Mouse (Mus musculus) megakaryocyte, embryonic 14.5 days (primary cell): Measurements from ENCODE around the gene 1600015I10Rik. TPM values are rescaled to one million over a fixed set of nuclear protein-coding genes. Genes with fewer than 3 reads are reported as not detected.

Experiments used
- H3K27me3 ChIP-seq: replicated peaks from 2 replicates; pipeline ENCODE3; 2012; ENCODE audit warnings: inconsistent platforms
- H3K36me3 ChIP-seq: replicated peaks from 2 replicates; pipeline ENCODE3; 2012; ENCODE audit warnings: low read length, inconsistent platforms, mixed read lengths
- H3K4me1 ChIP-seq: 2 replicates; pipeline ENCODE4 v1.6.1; 2012; ENCODE audit warnings: inconsistent platforms
- H3K4me3 ChIP-seq: replicated peaks from 2 replicates; pipeline ENCODE3; 2012; ENCODE audit warnings: moderate library complexity, mild to moderate bottlenecking, inconsistent platforms
- H3K9me3 ChIP-seq: 2 replicates; pipeline ENCODE4 v1.6.1; 2012; ENCODE audit warnings: inconsistent platforms
- FLI1 ChIP-seq: IDR thresholded peaks from 2 replicates; pipeline ENCODE4 v1.6.1; 2012; ENCODE audit warnings: low read length, inconsistent platforms, mixed read lengths
- GATA1 ChIP-seq: IDR thresholded peaks from 3 replicates; pipeline ENCODE4 v1.6.1; 2012; ENCODE audit warnings: mixed read lengths, low read length, inconsistent platforms, borderline replicate concordance
- polyA plus RNA-seq: library from polyadenylated mRNA; stranded (reverse); fragments of >175 nt; gene quantifications from 2 replicates; pipeline ENCODE4 v1.2.3, GENCODE M21; 2012; ENCODE audit warnings: low replicate concordance; ENCODE audit not compliant: insufficient read depth

1600015I10Rik gene
- polyA plus RNA-seq, 1 experiment: not detected

- no peak for TF ChIP-seq FLI1
- TF ChIP-seq GATA1: no peak
These were observed 20.5 kb upstream of the 1600015I10Rik start for GRCm38 (mm10) chr6:48909229-48909628.

DNA sequence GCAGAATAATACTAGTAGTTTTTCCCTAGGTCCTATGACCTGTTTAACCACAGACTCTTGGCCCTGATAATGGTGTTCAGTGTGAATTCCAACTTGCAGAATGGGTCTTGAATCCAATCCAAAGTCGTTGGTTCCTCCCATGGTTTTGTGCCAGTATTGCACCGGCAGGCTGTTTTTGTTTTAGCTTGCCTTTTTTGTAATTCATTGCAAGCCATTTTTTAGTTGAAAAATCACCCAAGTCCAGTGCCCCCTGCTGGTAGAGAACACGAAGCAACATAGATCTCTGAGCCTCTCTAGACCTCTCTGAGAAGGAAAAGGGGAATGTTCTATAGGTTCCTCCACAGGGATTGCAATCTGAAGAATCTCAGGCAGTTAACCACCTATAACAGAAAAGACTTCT lies 17.7 kb upstream of the 1600015I10Rik start:
- Histone ChIP-seq H3K27me3 (peaks cover 29% of the 10 kb centered on the region), H3K4me3 (no peak overlapping the region), H3K4me1 (peaks cover 9% of the 10 kb centered on the region; the same call in 1 of the 2 replicates), H3K36me3 (no peaks in the 10 kb centered on the region), H3K9me3 (no peaks in the 10 kb centered on the region)
- TF ChIP-seq GATA1 (no peak), FLI1 (no peak)

More at GRCm38 (mm10) chr6:48909229-48909628, 20.5 kb upstream of the 1600015I10Rik start:
- H3K4me1 ChIP-seq: 0 out of 2 replicates have a peak, but pooled peaks cover 5% of the 10 kb centered on the region
- peaks cover 26% of the 10 kb centered on the region for H3K27me3 ChIP-seq
- H3K36me3 ChIP-seq: no peaks in the 10 kb centered on the region
- H3K4me3 ChIP-seq: no peak overlapping the region
- H3K9me3 ChIP-seq: no peaks in the 10 kb centered on the region

DNA sequence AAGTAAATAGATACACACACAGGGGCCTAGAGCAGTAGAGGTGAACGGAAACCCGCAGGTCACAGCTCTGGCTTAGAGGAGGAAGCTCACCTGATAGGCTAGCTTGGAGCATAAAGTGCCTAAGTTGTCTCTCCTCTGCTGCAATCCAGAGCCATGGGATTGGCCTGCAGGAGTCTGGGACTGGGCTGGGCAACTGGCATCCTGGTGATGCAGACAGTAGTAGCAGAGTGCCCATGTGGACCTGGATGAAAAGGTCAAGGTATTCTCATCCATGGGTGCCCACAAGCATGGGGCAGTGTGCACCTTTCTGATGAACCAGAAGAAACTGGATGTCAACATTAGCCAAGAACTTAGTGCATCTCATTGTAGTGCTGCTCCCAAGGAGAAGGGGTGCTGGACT lies 16.1 kb upstream of the 1600015I10Rik start:
- Histone ChIP-seq H3K36me3 (no peaks in the 10 kb centered on the region), H3K4me3 (no peak overlapping the region), H3K27me3 (peaks cover 29% of the 10 kb centered on the region), H3K4me1 (peaks cover 9% of the 10 kb centered on the region; the same call in 1 of the 2 replicates), H3K9me3 (no peaks in the 10 kb centered on the region)
- no peak for TF ChIP-seq FLI1
- no peak for TF ChIP-seq GATA1

DNA sequence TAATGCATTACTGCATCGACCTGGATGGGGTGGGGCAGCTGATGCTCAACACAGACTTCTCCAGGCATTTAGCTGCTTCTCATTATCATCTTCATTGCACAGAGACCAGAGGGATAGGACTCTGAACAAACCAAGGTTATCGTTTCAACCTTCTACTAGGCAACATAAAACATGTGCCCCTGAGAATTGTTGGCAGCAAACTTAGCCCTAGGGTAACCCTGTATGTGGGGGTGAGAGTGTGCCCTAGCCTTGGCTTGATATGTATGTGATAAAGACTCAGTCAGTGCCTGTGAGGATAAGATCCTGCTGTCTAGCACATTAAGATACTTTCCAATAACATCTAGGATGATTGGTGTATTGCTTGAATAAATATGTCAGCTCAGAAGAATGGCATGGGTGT lies 19.9 kb downstream of the 1600015I10Rik start:
- peaks cover 9% of the 10 kb centered on the region for H3K27me3 ChIP-seq
- H3K4me3 ChIP-seq: no peak overlapping the region
- no peaks in the 10 kb centered on the region for H3K4me1 ChIP-seq
- peaks cover 14% of the 10 kb centered on the region for H3K9me3 ChIP-seq
- TF ChIP-seq FLI1: no peak
- no peak for TF ChIP-seq GATA1
- no peaks in the 10 kb centered on the region for H3K36me3 ChIP-seq

- Histone ChIP-seq H3K27me3 (peaks cover 13% of the 10 kb centered on the region), H3K4me1 (no peaks in the 10 kb centered on the region)
- no peak for TF ChIP-seq GATA1
- TF ChIP-seq FLI1: no peak
These were observed 21.0 kb downstream of the 1600015I10Rik start for GRCm38 (mm10) chr6:48950676-48951075.

GRCm38 (mm10) chr6:48951630-48952029 lies 21.9 kb downstream of the 1600015I10Rik start:
- H3K9me3 ChIP-seq: peaks cover 3% of the 10 kb centered on the region; the same call in 1 of the 2 replicates
- peaks cover 14% of the 10 kb centered on the region for H3K27me3 ChIP-seq
- no peaks in the 10 kb centered on the region for H3K4me1 ChIP-seq
- H3K36me3 ChIP-seq: no peaks in the 10 kb centered on the region
- H3K4me3 ChIP-seq: no peak overlapping the region
- TF ChIP-seq GATA1: no peak
- TF ChIP-seq FLI1: no peak

More at GRCm38 (mm10) chr6:48950676-48951075, 21.0 kb downstream of the 1600015I10Rik start:
- Histone ChIP-seq H3K4me3 (no peak overlapping the region), H3K9me3 (peaks cover 5% of the 10 kb centered on the region; the same call in 1 of the 2 replicates), H3K36me3 (no peaks in the 10 kb centered on the region)

- H3K4me1 ChIP-seq: no peaks in the 10 kb centered on the region
These were observed 23.5 kb downstream of the 1600015I10Rik start for GRCm38 (mm10) chr6:48953220-48953619.

DNA sequence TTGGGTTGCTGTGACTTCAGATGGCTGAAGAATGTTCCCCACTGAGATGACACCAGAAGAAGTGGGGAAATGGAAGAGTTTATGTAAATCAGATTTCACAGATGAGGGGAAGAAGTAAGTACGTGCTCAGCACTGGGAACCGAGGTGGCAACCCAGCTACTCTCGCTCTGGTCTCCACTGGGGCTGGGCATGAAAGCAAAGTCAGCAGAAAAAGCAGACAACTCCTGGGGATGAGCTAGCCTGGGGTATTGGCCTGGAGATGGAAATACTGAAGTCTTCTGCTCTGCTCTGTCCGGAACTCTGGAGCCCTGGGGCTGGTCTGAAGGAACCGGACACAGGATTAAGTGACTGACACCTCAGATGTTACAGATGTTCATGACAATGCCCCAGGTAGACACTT lies 24.5 kb downstream of the 1600015I10Rik start:
- H3K36me3 ChIP-seq: no peaks in the 10 kb centered on the region
- no peak for TF ChIP-seq FLI1
- no peak for TF ChIP-seq GATA1

More at GRCm38 (mm10) chr6:48953220-48953619, 23.5 kb downstream of the 1600015I10Rik start:
- Histone ChIP-seq H3K4me3 (no peak overlapping the region), H3K36me3 (no peaks in the 10 kb centered on the region), H3K27me3 (peaks cover 18% of the 10 kb centered on the region), H3K9me3 (no peaks in the 10 kb centered on the region)
- TF ChIP-seq FLI1 (no peak), GATA1 (no peak)

GRCm38 (mm10) chr6:48954946-48955345 lies 25.3 kb downstream of the 1600015I10Rik start:
- Histone ChIP-seq H3K4me1 (no peaks in the 10 kb centered on the region), H3K9me3 (no peaks in the 10 kb centered on the region), H3K4me3 (no peak overlapping the region), H3K27me3 (peaks cover 18% of the 10 kb centered on the region), H3K36me3 (no peaks in the 10 kb centered on the region)
- TF ChIP-seq GATA1 (no peak), FLI1 (no peak)

More for the DNA sequence above, 24.5 kb downstream of the 1600015I10Rik start:
- H3K4me1 ChIP-seq: no peaks in the 10 kb centered on the region
- peaks cover 18% of the 10 kb centered on the region for H3K27me3 ChIP-seq
- no peak overlapping the region for H3K4me3 ChIP-seq
- no peaks in the 10 kb centered on the region for H3K9me3 ChIP-seq

- Histone ChIP-seq H3K9me3 (no peaks in the 10 kb centered on the region), H3K4me3 (no peak overlapping the region), H3K27me3 (peaks cover 21% of the 10 kb centered on the region), H3K4me1 (no peaks in the 10 kb centered on the region), H3K36me3 (no peaks in the 10 kb centered on the region)
- TF ChIP-seq FLI1 (no peak), GATA1 (no peak)
These were observed 27.1 kb downstream of the 1600015I10Rik start for GRCm38 (mm10) chr6:48956785-48957184.
